Mouse (Mus musculus) liver, postnatal 0 days (tissue): Measurements from ENCODE around the gene St7. TPM values are rescaled to one million over a fixed set of nuclear protein-coding genes. Genes with fewer than 3 reads are reported as not detected.
A peak's percentile ranks its signal among the peaks of the same experiment; 100 is the strongest.

ENCODE experiments used
- ATAC-seq: fragments of 200-750 bp; cut with Nextera tagmentation; 2 replicates; pipeline ENCODE4 v1.8.0; 2017; ENCODE audit warnings: mild to moderate bottlenecking, moderate library complexity
- DNase-seq: peaks from one replicate; pipeline ENCODE4 v3.0.0-alpha.2; 2016
- H3K27ac ChIP-seq: fragments of 300-500 bp; sonication (generic); 2 replicates; pipeline ENCODE4 v1.5.1; 2014; ENCODE audit warnings: antibody characterized with exemption, moderate library complexity, mild to moderate bottlenecking, low read depth
- H3K27me3 ChIP-seq: fragments of 300-500 bp; sonication (generic); 2 replicates; pipeline ENCODE4 v1.6.1; 2014; ENCODE audit warnings: low read length, control low read depth, mixed read lengths; ENCODE audit not compliant: insufficient read depth
- H3K36me3 ChIP-seq: fragments of 300-500 bp; sonication (generic); replicated peaks from 2 replicates; pipeline ENCODE4 v1.6.1; 2014; ENCODE audit warnings: mild to moderate bottlenecking, control low read depth, low read length, moderate library complexity, mixed read lengths; ENCODE audit not compliant: insufficient read depth
- H3K4me1 ChIP-seq: fragments of 300-500 bp; sonication (generic); 2 replicates; pipeline ENCODE4 v1.6.1; 2014; ENCODE audit warnings: antibody characterized with exemption, mild to moderate bottlenecking, control low read depth; ENCODE audit not compliant: insufficient read depth
- H3K4me2 ChIP-seq: fragments of 300-500 bp; sonication (generic); 2 replicates; pipeline ENCODE4 v1.6.1; 2014; ENCODE audit warnings: low read depth, mild to moderate bottlenecking, low read length, moderate library complexity, mixed read lengths
- H3K4me3 ChIP-seq: fragments of 300-500 bp; sonication (generic); 2 replicates; pipeline ENCODE4 v1.5.1; 2014; ENCODE audit warnings: low read depth, low read length
- H3K9ac ChIP-seq: fragments of 300-500 bp; sonication (generic); replicated peaks from 2 replicates; pipeline ENCODE4 v1.6.1; 2014; ENCODE audit warnings: mild to moderate bottlenecking, moderate library complexity
- H3K9me3 ChIP-seq: fragments of 300-500 bp; sonication (generic); 2 replicates; pipeline ENCODE4 v1.6.1; 2016; ENCODE audit warnings: mild to moderate bottlenecking, control low read depth, low read length, mixed read lengths
- CTCF ChIP-seq: sonication (generic); IDR thresholded peaks from 2 replicates; pipeline ENCODE4 v1.5.1; 2016; ENCODE audit warnings: antibody characterized with exemption, low read depth
- EP300 ChIP-seq: IDR thresholded peaks from 2 replicates; pipeline ENCODE4 v1.6.1; 2016; ENCODE audit warnings: antibody characterized with exemption, low read depth, mild to moderate bottlenecking
- WGBS: fragments of 180-500 bp; shearing (Covaris S2); extraction: QIAGEN DNeasy Blood & Tissue Kit; methylation state at CpG from one replicate; pipeline ENCODE4 v1.1.7; 2014; ENCODE audit not compliant: insufficient replicate concordance; 5-methylcytosine and 5-hydroxymethylcytosine counted together
- polyA plus RNA-seq: library from polyadenylated mRNA; unstranded; fragments of >200 nt; fragmentation: Nextera tagmentation; extraction: Ambion mirVana; gene quantifications from 2 replicates; pipeline ENCODE4 v1.2.1, GENCODE M21; 2015

Gene St7
- polyA plus RNA-seq, 1 experiment from 2014 or later: 11.0 TPM

- Histone ChIP-seq H3K9me3 (no peaks in the 10 kb centered on the region), H3K27ac (no peak overlapping the region), H3K9ac (no peak overlapping the region), H3K36me3 (no peaks in the 10 kb centered on the region), H3K4me3 (no peak overlapping the region), H3K27me3 (no peaks in the 10 kb centered on the region), H3K4me2 (no peak overlapping the region), H3K4me1 (peaks cover 14% of the 10 kb centered on the region)
- no peak for DNase-seq
- 78% methylated on average over 3 of the region's 3 CpGs for WGBS
- no peak for ATAC-seq
- TF ChIP-seq CTCF: no peak
- TF ChIP-seq EP300: no peak
Measured at GRCm38 (mm10) chr6:17727241-17727640, 34.5 kb downstream of the St7 start.

GRCm38 (mm10) chr6:17727891-17728790 is 35.4 kb downstream of the St7 start:
- Histone ChIP-seq H3K27me3 (no peaks in the 10 kb centered on the region), H3K27ac (no peak overlapping the region), H3K36me3 (no peaks in the 10 kb centered on the region), H3K4me1 (peaks cover 19% of the 10 kb centered on the region), H3K9me3 (no peaks in the 10 kb centered on the region), H3K9ac (no peak overlapping the region), H3K4me3 (no peak overlapping the region), H3K4me2 (no peak overlapping the region)
- no peak for TF ChIP-seq CTCF
- no peak for TF ChIP-seq EP300
- no peak for DNase-seq
- WGBS: 60% methylated on average over 9 of the region's 9 CpGs
- peak; percentile 86 for ATAC-seq

DNA sequence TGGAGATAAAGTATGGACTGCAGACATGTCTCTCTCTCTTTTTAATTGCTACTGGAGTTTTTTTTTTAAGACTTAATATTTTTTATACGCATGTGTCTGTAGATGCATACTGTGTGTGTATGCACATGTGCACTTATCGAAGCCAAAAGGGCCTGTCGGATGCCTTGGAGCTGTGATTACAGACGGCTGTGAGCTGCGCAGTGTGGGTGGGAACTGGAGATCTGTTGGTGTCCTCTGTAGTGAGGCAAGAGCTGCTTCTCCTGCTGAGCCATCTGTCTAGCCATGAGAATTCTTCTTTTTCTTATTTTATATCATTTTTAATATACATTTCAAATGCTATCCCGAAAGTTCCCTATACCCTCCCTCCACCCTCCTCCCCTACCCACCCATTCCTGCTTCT is 37.4 kb downstream of the St7 start:
- H3K4me1 ChIP-seq: peaks cover 28% of the 10 kb centered on the region
- H3K27me3 ChIP-seq: no peaks in the 10 kb centered on the region
- no peak overlapping the region for H3K9ac ChIP-seq
- H3K27ac ChIP-seq: no peak overlapping the region
- no peak overlapping the region for H3K4me3 ChIP-seq
- WGBS: 85% methylated on average over 6 of the region's 6 CpGs
- ATAC-seq (no peak), DNase-seq (no peak)
- TF ChIP-seq CTCF (no peak), EP300 (no peak)
- no peaks in the 10 kb centered on the region for H3K9me3 ChIP-seq
- H3K36me3 ChIP-seq: no peaks in the 10 kb centered on the region
- no peak overlapping the region for H3K4me2 ChIP-seq

GRCm38 (mm10) chr6:17731694-17732093 is 39.0 kb downstream of the St7 start:
- Histone ChIP-seq H3K4me1 (peaks cover 28% of the 10 kb centered on the region), H3K9me3 (no peaks in the 10 kb centered on the region), H3K9ac (no peak overlapping the region), H3K4me2 (no peak overlapping the region), H3K36me3 (no peaks in the 10 kb centered on the region), H3K27me3 (no peaks in the 10 kb centered on the region), H3K27ac (no peak overlapping the region), H3K4me3 (no peak overlapping the region)
- 73% methylated on average over 5 of the region's 5 CpGs for WGBS
- no peak for ATAC-seq
- TF ChIP-seq CTCF (no peak), EP300 (no peak)
- DNase-seq: no peak

- WGBS: 35% methylated on average over 8 of the region's 8 CpGs
- peak overlapping the region; percentile 31 for H3K4me2 ChIP-seq
- peaks cover 31% of the 10 kb centered on the region for H3K4me1 ChIP-seq
- H3K27me3 ChIP-seq: no peaks in the 10 kb centered on the region
- no peaks in the 10 kb centered on the region for H3K36me3 ChIP-seq
- no peaks in the 10 kb centered on the region for H3K9me3 ChIP-seq
- DNase-seq: peak; percentile 56
- H3K9ac ChIP-seq: no peak overlapping the region
- H3K4me3 ChIP-seq: no peak overlapping the region
- TF ChIP-seq EP300 (peak; percentile 52; the same call in 1 of the 2 replicates), CTCF (no peak)
- peak overlapping the region; percentile 73 for H3K27ac ChIP-seq
- peak; percentile 94 for ATAC-seq
Measured at GRCm38 (mm10) chr6:17733951-17734411, 41.2 kb downstream of the St7 start.

GRCm38 (mm10) chr6:17737262-17737948 is 44.7 kb downstream of the St7 start:
- DNase-seq (no peak), ATAC-seq (no peak)
- no peaks in the 10 kb centered on the region for H3K27me3 ChIP-seq
- H3K9me3 ChIP-seq: no peaks in the 10 kb centered on the region
- peak overlapping the region; percentile 62 for H3K27ac ChIP-seq
- no peak overlapping the region for H3K9ac ChIP-seq
- H3K4me1 ChIP-seq: peaks cover 41% of the 10 kb centered on the region
- WGBS: 56% methylated on average over 8 of the region's 8 CpGs
- 0 out of 2 replicates have a peak, but pooled peaks have one; percentile 16 for TF ChIP-seq EP300
- no peak for TF ChIP-seq CTCF
- H3K36me3 ChIP-seq: no peaks in the 10 kb centered on the region
- H3K4me3 ChIP-seq: no peak overlapping the region
- H3K4me2 ChIP-seq: peak overlapping the region; percentile 45
